Mouse (Mus musculus): ENCODE measurements around the gene Tmem63a.

GRCm38 (mm10) chr1:181016045-181016444, 73.9 kb downstream of the Tmem63a start:
- TF ChIP-seq POLR2A (IDR thresholded peaks at IDR 0.05; ENCODE audit: extremely low read depth, insufficient read depth, low read length) (no peak), CTCF (IDR thresholded peaks at IDR 0.05; ENCODE audit: low read depth, low read length) (no peak)
